Mouse (Mus musculus): ENCODE measurements at regions not wholly inside any gene's neighbourhood (a gene's known extent, or its start where the extent isn't known, plus 50 kb on each side); places are given as distances from the start of the nearest gene placed in this dataset.

GRCm38 (mm10) chr13:31421556-31421955 lies 134.4 kb upstream of the Foxq1 start:
- H3K36me3 ChIP-seq: no peaks in the 10 kb centered on the region
- 79% methylated on average over 5 of the region's 5 CpGs for WGBS
- H3K27me3 ChIP-seq (replicated peaks): no peaks in the 10 kb centered on the region
- ATAC-seq (ENCODE audit: extremely low read depth, insufficient number of reproducible peaks, low FRiP score, low TSS enrichment): no peak
- no peaks in the 10 kb centered on the region for H3K4me1 ChIP-seq
- no peak overlapping the region for H3K4me2 ChIP-seq
- no peaks in the 10 kb centered on the region for H3K9me3 ChIP-seq
- H3K9ac ChIP-seq: no peak overlapping the region
- no peak overlapping the region for H3K27ac ChIP-seq (replicated peaks)
- no peak overlapping the region for H3K4me3 ChIP-seq

- 80% methylated on average over 3 of the region's 3 CpGs for WGBS
These were observed 132.3 kb upstream of the Foxq1 start for GRCm38 (mm10) chr13:31423599-31423998.

GRCm38 (mm10) chr13:31425825-31426500 lies 130.0 kb upstream of the Foxq1 start:
- Histone ChIP-seq H3K9ac (no peak overlapping the region), H3K9me3 (no peaks in the 10 kb centered on the region), H3K4me1 (no peaks in the 10 kb centered on the region), H3K27ac (replicated peaks) (no peak overlapping the region), H3K4me3 (no peak overlapping the region), H3K4me2 (no peak overlapping the region), H3K27me3 (replicated peaks) (no peaks in the 10 kb centered on the region), H3K36me3 (no peaks in the 10 kb centered on the region)
- 62% methylated on average over 7 of the region's 7 CpGs for WGBS
- no peak for ATAC-seq (ENCODE audit: extremely low read depth, insufficient number of reproducible peaks, low FRiP score, low TSS enrichment)

More at GRCm38 (mm10) chr13:31423599-31423998, 132.3 kb upstream of the Foxq1 start:
- Histone ChIP-seq H3K36me3 (no peaks in the 10 kb centered on the region), H3K4me3 (no peak overlapping the region), H3K4me2 (no peak overlapping the region), H3K9me3 (no peaks in the 10 kb centered on the region), H3K9ac (no peak overlapping the region), H3K27me3 (replicated peaks) (no peaks in the 10 kb centered on the region), H3K4me1 (no peaks in the 10 kb centered on the region), H3K27ac (replicated peaks) (no peak overlapping the region)
- ATAC-seq (ENCODE audit: extremely low read depth, insufficient number of reproducible peaks, low FRiP score, low TSS enrichment): no peak

- no peak for ATAC-seq (ENCODE audit: extremely low read depth, insufficient number of reproducible peaks, low FRiP score, low TSS enrichment)
- Histone ChIP-seq H3K9me3 (no peaks in the 10 kb centered on the region), H3K4me2 (no peak overlapping the region), H3K27ac (replicated peaks) (no peak overlapping the region), H3K4me3 (no peak overlapping the region), H3K9ac (no peak overlapping the region), H3K27me3 (replicated peaks) (no peaks in the 10 kb centered on the region), H3K4me1 (no peaks in the 10 kb centered on the region), H3K36me3 (no peaks in the 10 kb centered on the region)
- WGBS: 84% methylated on average over 7 of the region's 7 CpGs
These were observed 119.5 kb upstream of the Foxq1 start for GRCm38 (mm10) chr13:31436434-31436833.

- 65% methylated on average over 9 of the region's 9 CpGs for WGBS
These were observed 115.9 kb upstream of the Foxq1 start for GRCm38 (mm10) chr13:31439761-31440627.

GRCm38 (mm10) chr13:31458883-31459282 lies 97.1 kb upstream of the Foxq1 start:
- H3K27me3 ChIP-seq (replicated peaks): no peaks in the 10 kb centered on the region

More at GRCm38 (mm10) chr13:31439761-31440627, 115.9 kb upstream of the Foxq1 start:
- no peak overlapping the region for H3K27ac ChIP-seq (replicated peaks)
- H3K4me3 ChIP-seq: no peak overlapping the region
- no peak overlapping the region for H3K9ac ChIP-seq
- ATAC-seq (ENCODE audit: extremely low read depth, insufficient number of reproducible peaks, low FRiP score, low TSS enrichment): no peak
- H3K27me3 ChIP-seq (replicated peaks): no peaks in the 10 kb centered on the region
- no peak overlapping the region for H3K4me2 ChIP-seq
- H3K4me1 ChIP-seq: no peaks in the 10 kb centered on the region
- H3K36me3 ChIP-seq: no peaks in the 10 kb centered on the region
- no peaks in the 10 kb centered on the region for H3K9me3 ChIP-seq

GRCm38 (mm10) chr13:31465141-31465540 lies 90.8 kb upstream of the Foxq1 start:
- no peak overlapping the region for H3K9ac ChIP-seq
- no peak for ATAC-seq (ENCODE audit: extremely low read depth, insufficient number of reproducible peaks, low FRiP score, low TSS enrichment)
- no peaks in the 10 kb centered on the region for H3K4me1 ChIP-seq
- H3K27me3 ChIP-seq (replicated peaks): no peaks in the 10 kb centered on the region
- no peak overlapping the region for H3K4me3 ChIP-seq
- no peaks in the 10 kb centered on the region for H3K36me3 ChIP-seq
- no peak overlapping the region for H3K4me2 ChIP-seq
- H3K27ac ChIP-seq (replicated peaks): no peak overlapping the region
- no peaks in the 10 kb centered on the region for H3K9me3 ChIP-seq
- WGBS: 63% methylated on average over 8 of the region's 8 CpGs

More at GRCm38 (mm10) chr13:31458883-31459282, 97.1 kb upstream of the Foxq1 start:
- Histone ChIP-seq H3K27ac (replicated peaks) (no peak overlapping the region), H3K9ac (no peak overlapping the region), H3K36me3 (no peaks in the 10 kb centered on the region), H3K4me1 (no peaks in the 10 kb centered on the region), H3K4me3 (no peak overlapping the region), H3K9me3 (no peaks in the 10 kb centered on the region), H3K4me2 (no peak overlapping the region)
- no peak for ATAC-seq (ENCODE audit: extremely low read depth, insufficient number of reproducible peaks, low FRiP score, low TSS enrichment)
- whole genome bisulfite sequencing: 28% methylated on average over 2 of the region's 2 CpGs

- Histone ChIP-seq H3K27ac (replicated peaks) (no peak overlapping the region), H3K27me3 (replicated peaks) (no peaks in the 10 kb centered on the region), H3K9ac (no peak overlapping the region), H3K4me1 (no peaks in the 10 kb centered on the region), H3K36me3 (no peaks in the 10 kb centered on the region), H3K4me3 (no peak overlapping the region), H3K9me3 (no peaks in the 10 kb centered on the region), H3K4me2 (no peak overlapping the region)
- no peak for ATAC-seq (ENCODE audit: extremely low read depth, insufficient number of reproducible peaks, low FRiP score, low TSS enrichment)
- 64% methylated on average over 4 of the region's 4 CpGs for WGBS
These were observed 90.2 kb upstream of the Foxq1 start for GRCm38 (mm10) chr13:31465711-31466110.

- WGBS: 74% methylated on average over 3 of the region's 3 CpGs
- Histone ChIP-seq H3K4me1 (no peaks in the 10 kb centered on the region), H3K27ac (replicated peaks) (no peak overlapping the region), H3K27me3 (replicated peaks) (no peaks in the 10 kb centered on the region), H3K36me3 (no peaks in the 10 kb centered on the region), H3K4me3 (no peak overlapping the region), H3K4me2 (no peak overlapping the region), H3K9ac (no peak overlapping the region), H3K9me3 (no peaks in the 10 kb centered on the region)
- no peak for ATAC-seq (ENCODE audit: extremely low read depth, insufficient number of reproducible peaks, low FRiP score, low TSS enrichment)
These were observed 87.8 kb upstream of the Foxq1 start for GRCm38 (mm10) chr13:31468131-31468530.

GRCm38 (mm10) chr13:31468983-31469382 lies 87.0 kb upstream of the Foxq1 start:
- no peak for ATAC-seq (ENCODE audit: extremely low read depth, insufficient number of reproducible peaks, low FRiP score, low TSS enrichment)
- H3K9me3 ChIP-seq: no peaks in the 10 kb centered on the region
- WGBS: 71% methylated on average over 3 of the region's 3 CpGs
- H3K4me1 ChIP-seq: no peaks in the 10 kb centered on the region
- H3K4me3 ChIP-seq: no peak overlapping the region
- H3K27me3 ChIP-seq (replicated peaks): no peaks in the 10 kb centered on the region
- no peak overlapping the region for H3K27ac ChIP-seq (replicated peaks)
- no peak overlapping the region for H3K4me2 ChIP-seq
- no peak overlapping the region for H3K9ac ChIP-seq
- H3K36me3 ChIP-seq: no peaks in the 10 kb centered on the region

GRCm38 (mm10) chr13:31472366-31472765 lies 83.6 kb upstream of the Foxq1 start:
- Histone ChIP-seq H3K9me3 (no peaks in the 10 kb centered on the region), H3K9ac (no peak overlapping the region), H3K27me3 (replicated peaks) (no peaks in the 10 kb centered on the region), H3K4me3 (no peak overlapping the region), H3K4me1 (0 out of 2 replicates have a peak, but pooled peaks cover 3% of the 10 kb centered on the region), H3K27ac (replicated peaks) (no peak overlapping the region), H3K4me2 (no peak overlapping the region), H3K36me3 (no peaks in the 10 kb centered on the region)
- 78% methylated on average over 5 of the region's 5 CpGs for WGBS
- ATAC-seq (ENCODE audit: extremely low read depth, insufficient number of reproducible peaks, low FRiP score, low TSS enrichment): no peak
